Mouse (Mus musculus) hindbrain, embryonic 10.5 days (tissue): ENCODE measurements around the gene Ctu2. TPM values are rescaled to one million over a fixed set of nuclear protein-coding genes. Genes with fewer than 3 reads are reported as not detected.

Source experiments
- DNase-seq: peaks from one replicate; pipeline ENCODE4 v3.0.0-alpha.2; 2017; ENCODE audit warnings: low spot score
- H3K27ac ChIP-seq: fragments of 300-500 bp; sonication (generic); 2 replicates; pipeline ENCODE4 v1.5.1; 2016; ENCODE audit warnings: mild to moderate bottlenecking, moderate library complexity
- H3K27me3 ChIP-seq: fragments of 300-500 bp; sonication (generic); 2 replicates; pipeline ENCODE4 v1.6.1; 2016; ENCODE audit warnings: mild to moderate bottlenecking; ENCODE audit not compliant: poor library complexity, insufficient read depth, severe bottlenecking
- H3K36me3 ChIP-seq: fragments of 300-500 bp; sonication (generic); 2 replicates; pipeline ENCODE4 v1.6.1; 2016; ENCODE audit warnings: mild to moderate bottlenecking, moderate library complexity
- H3K4me1 ChIP-seq: fragments of 300-500 bp; sonication (generic); replicated peaks from 2 replicates; pipeline ENCODE4 v1.6.1; 2016; ENCODE audit warnings: mild to moderate bottlenecking
- H3K4me3 ChIP-seq: fragments of 300-500 bp; sonication (generic); 2 replicates; pipeline ENCODE4 v1.5.1; 2016; ENCODE audit warnings: mild to moderate bottlenecking, moderate library complexity
- H3K9me3 ChIP-seq: fragments of 300-500 bp; sonication (generic); 2 replicates; pipeline ENCODE4 v1.6.1; 2016; ENCODE audit warnings: mild to moderate bottlenecking, moderate library complexity
- WGBS: fragments of 180-500 bp; shearing (Covaris S2); methylation state at CpG from one replicate; pipeline ENCODE4 v1.1.7; 2016; 5-methylcytosine and 5-hydroxymethylcytosine counted together
- polyA plus RNA-seq: library from polyadenylated mRNA; unstranded; fragments of >200 nt; fragmentation: Nextera tagmentation; extraction: Ambion mirVana; gene quantifications from 2 replicates; pipeline ENCODE4 v1.2.1, GENCODE M21; 2016

Ctu2 gene
- polyA plus RNA-seq, 1 experiment from 2014 or later, result 74.7 TPM

DNA sequence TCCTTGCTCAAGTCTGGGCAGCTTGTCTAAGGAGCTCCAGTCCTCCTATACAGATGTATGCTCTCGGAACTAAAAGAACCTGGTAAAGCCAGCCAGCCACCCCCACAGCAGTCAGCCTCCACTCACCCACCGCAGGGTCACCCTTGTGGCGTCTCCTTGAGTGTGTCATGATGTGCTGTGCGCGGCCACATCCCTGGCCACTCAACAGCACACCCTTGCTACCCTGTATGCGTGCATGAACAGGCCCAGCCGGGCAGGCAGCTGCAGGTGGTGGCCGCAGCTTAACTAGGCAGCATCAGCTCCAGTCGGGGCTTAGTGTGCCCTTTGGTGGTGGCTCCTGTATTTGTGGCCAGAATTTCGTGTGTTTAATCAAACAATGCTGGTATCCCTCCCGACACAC, 18.8 kb upstream of the Ctu2 start:
- H3K9me3 ChIP-seq, result no peaks in the 10 kb centered on the region
- WGBS, result 78% methylated on average over 11 of the region's 11 CpGs
- H3K4me3 ChIP-seq, result no peak overlapping the region
- no peaks in the 10 kb centered on the region for H3K36me3 ChIP-seq
- peaks cover 71% of the 10 kb centered on the region for H3K27me3 ChIP-seq
- no peak overlapping the region for H3K27ac ChIP-seq
- H3K4me1 ChIP-seq, result peaks cover 23% of the 10 kb centered on the region
- no peak for DNase-seq

DNA sequence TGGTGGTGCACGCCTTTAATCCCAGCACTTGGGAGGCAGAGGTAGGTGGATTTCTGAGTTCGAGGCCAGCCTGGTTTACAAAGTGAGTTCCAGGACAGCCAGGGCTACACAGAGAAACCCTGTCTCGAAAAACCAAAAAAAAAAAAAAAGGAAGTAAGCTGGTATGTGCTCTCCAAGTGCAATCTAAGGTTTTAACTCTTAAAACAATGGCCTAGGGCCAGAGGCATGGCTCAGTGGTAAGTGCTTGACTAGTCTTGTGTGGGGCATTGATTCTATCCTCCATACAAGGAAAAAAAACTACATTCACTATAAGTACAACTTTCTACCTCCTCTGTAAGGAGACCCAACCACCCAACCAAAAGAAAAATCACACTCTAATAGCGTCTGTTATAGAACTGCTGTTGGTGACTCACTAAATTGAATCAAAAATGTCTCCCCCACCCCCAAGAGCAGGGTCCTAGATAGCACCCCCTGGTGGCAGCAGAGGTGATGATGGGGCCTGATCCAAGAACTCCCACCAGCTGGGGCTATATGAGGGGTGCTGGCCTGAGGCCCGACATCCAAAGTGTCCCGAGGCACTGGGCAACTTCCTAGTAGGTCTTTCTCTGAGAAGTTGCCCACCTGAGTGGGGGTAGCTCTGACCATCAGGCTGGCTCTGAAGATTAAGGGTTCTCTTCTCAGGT, 16.6 kb upstream of the Ctu2 start:
- Histone ChIP-seq H3K4me3 (0 out of 2 replicates have a peak overlapping the region, but pooled peaks have one; percentile 50), H3K9me3 (no peaks in the 10 kb centered on the region), H3K4me1 (peaks cover 42% of the 10 kb centered on the region), H3K36me3 (no peaks in the 10 kb centered on the region), H3K27ac (no peak overlapping the region), H3K27me3 (peaks cover 85% of the 10 kb centered on the region)
- WGBS, result 61% methylated on average over 6 of the region's 6 CpGs
- peak; percentile 20 for DNase-seq

DNA sequence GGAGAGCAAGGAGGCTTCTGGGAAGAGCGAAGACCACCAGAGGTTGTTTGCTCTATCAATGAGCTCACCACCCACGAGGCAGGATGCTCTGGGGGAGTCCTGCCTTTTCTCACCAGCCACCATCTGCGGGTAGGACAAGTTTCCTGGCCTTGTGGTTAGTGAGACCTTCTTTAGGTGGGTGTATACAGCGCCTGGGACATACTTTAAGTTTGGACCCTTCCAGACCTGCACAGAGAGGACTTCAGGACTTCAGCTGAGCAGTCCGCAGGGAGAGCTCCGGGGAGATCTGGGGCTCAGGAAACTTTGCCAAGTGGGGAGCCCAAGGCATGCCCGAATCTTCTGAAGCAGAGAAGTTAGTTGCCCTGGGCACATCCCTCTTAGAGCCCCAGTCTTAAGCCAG, 16.0 kb upstream of the Ctu2 start:
- no peaks in the 10 kb centered on the region for H3K9me3 ChIP-seq
- peak overlapping the region; percentile 50 for H3K4me3 ChIP-seq
- 32% methylated on average over 7 of the region's 7 CpGs for WGBS
- no peak overlapping the region for H3K27ac ChIP-seq
- peaks cover 80% of the 10 kb centered on the region for H3K27me3 ChIP-seq
- peaks cover 47% of the 10 kb centered on the region for H3K4me1 ChIP-seq
- H3K36me3 ChIP-seq, result no peaks in the 10 kb centered on the region
- no peak for DNase-seq

DNA sequence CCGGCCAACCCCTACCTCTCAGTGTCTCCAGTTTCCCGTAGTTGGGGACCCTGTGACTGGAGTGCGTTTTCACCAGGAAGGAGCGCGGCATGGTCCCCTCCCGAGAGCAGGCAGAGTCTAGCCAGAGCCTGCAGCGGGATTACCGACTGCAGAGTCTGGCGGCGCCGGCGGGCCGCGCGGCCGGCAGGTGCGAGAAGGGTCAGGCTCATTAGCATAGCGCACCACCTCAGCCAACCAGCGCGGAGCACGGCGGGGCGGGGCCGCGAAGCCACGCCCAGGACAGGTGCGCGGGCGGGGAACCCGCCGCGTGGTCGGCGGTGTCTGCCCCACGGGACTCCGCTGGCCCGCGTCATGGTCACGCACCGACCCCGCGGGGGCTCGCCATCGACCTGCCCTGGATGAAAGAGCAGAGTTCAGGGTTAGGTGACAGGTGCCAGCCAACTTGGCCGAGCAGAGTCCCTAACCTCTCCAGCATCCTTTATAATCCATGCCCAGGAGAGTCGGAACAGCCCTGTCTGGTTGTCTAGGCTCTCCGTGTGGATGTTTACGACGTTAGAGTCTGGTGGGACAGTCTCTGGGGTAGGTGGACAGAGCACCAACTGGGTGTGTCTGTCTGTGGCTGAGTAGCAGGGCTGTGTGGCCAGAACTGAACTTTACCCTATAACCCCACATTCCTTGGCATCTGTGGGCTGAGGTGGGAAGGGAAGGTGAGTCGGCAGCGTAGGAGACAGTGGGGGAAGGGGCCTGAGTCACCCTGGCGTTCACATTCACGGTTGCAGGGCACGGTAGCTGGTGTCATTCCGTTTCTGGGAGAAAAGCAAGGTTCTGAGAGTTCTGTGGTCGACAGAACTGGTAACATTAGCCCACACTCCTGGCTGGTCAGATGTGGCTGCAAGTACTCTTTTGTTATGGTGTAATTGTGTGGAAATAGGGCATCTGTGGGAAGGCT, 15.1 kb upstream of the Ctu2 start, which contains the start of gene Snai3:
Gene Snai3, minus strand, starts transcription at position 210 of the 949 bp plus-strand sequence.
- Histone ChIP-seq H3K9me3 (no peaks in the 10 kb centered on the region), H3K36me3 (peaks cover 5% of the 10 kb centered on the region), H3K4me1 (peaks cover 50% of the 10 kb centered on the region), H3K4me3 (peak within 1 kb of the TSS; percentile 50), H3K27ac (peak within 1 kb of the TSS; percentile 41; the same call in 1 of the 2 replicates), H3K27me3 (peaks cover 80% of the 10 kb centered on the region)
- peak; percentile 50 for DNase-seq
- WGBS, result 3% methylated on average over 56 of the region's 56 CpGs

DNA sequence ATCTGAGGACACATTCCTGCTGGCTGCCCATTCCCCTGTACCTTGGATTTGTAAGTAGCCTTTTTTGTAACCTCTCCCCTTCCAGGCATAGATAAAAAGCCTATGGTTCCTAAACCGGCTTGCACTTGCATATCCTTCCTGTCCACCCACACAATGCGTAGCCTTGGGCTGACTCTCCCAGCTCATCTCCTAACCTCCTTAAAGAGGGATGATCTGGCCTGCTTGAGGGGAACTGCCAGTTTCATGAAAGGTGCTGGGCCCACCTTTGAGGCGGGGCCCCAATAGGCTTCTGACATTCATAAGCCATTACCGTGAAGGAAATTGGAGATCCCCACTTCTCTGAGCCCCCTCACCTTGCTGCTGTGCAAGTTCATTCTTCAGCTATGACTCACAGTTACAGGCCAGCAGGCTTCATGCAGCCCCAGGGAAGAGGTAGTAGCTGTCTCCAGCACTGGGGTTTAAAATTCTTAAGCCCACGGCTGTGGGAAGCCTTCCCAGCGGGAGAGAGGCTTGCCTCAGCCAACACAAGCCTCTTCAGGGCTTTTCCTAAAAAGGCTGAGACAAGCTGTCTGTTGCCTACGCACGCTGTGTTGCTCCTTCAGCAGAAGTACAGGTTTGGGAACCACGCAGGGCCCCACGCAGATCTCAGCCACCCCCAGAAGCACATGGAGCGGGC, 14.3 kb upstream of the Ctu2 start:
- peaks cover 72% of the 10 kb centered on the region for H3K27me3 ChIP-seq
- H3K9me3 ChIP-seq, result no peaks in the 10 kb centered on the region
- H3K27ac ChIP-seq, result no peak overlapping the region
- peaks cover 12% of the 10 kb centered on the region for H3K36me3 ChIP-seq
- 63% methylated on average over 11 of the region's 11 CpGs for WGBS
- H3K4me1 ChIP-seq, result peaks cover 50% of the 10 kb centered on the region
- H3K4me3 ChIP-seq, result no peak overlapping the region
- DNase-seq, result no peak

DNA sequence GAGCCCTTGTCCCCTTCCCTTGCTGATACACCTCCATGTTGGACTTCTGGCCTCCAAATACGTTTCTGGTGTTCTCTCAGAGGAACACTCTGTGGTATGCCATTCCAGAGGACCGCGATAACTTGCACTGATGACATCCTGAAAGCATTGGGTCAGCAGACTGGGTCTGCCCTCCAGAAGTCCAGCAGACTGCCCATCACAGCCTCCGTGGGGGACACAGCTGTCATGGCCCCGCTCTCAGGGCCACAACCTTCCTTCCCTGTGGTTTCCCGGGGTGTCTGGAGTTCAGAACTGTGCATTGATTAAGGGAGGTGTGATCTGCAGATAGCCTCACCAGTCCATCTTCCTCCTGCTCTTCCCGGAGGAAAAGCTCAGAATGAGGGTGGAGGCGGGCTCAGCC, 13.4 kb upstream of the Ctu2 start:
- no peak overlapping the region for H3K4me3 ChIP-seq
- H3K27ac ChIP-seq, result no peak overlapping the region
- H3K27me3 ChIP-seq, result peaks cover 63% of the 10 kb centered on the region
- H3K4me1 ChIP-seq, result peaks cover 50% of the 10 kb centered on the region
- no peaks in the 10 kb centered on the region for H3K9me3 ChIP-seq
- DNase-seq, result no peak
- 74% methylated on average over 8 of the region's 8 CpGs for WGBS
- H3K36me3 ChIP-seq, result peaks cover 21% of the 10 kb centered on the region

DNA sequence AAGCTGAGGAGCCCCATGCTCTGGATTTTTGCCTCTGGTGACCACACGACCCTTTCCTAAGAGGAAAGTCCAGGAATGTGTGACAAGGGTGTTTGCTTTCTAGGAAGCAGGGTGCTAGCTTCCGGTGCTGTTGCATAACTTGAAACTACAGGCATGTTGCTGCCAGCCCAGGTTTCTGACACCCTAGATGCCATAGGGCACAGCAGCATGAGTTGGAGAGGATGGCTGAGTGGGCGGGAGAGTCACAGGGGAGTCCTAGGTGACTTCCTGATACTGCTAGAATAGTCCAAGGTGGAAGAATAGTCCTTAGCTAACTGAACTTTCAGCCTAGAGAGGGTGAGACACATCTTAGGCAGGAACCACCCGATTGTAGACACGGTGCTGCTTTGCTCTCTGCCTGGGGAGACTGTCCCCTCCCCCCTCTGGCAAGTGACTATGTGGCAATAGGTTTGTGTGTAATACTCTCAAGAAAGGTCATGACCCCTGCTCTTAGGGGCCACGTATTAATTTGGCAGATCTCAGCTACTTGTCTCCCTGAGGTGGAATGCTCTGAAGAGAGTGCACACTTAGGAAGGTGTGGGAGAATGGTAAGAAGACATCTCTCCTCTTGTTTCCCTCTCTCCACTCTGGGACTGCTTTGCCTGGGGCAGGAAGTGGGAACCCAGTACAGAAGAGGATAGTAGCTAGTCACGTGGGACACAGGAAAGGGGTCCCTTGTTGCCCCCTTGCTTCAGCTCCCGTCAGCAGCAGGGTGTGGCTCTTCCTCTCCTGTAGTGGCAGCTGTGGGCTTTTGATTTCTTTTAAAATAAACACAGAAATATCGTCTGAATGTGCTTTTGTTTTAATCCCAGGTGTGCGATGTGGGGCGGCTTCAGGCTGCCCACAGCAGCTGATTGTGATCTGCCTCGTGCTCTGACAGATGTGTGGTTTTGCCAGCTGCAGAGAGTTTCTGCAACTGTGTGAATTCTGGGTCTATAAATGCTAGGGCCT, 12.0 kb upstream of the Ctu2 start:
- H3K36me3 ChIP-seq, result peaks cover 35% of the 10 kb centered on the region
- H3K27ac ChIP-seq, result no peak overlapping the region
- H3K4me3 ChIP-seq, result no peak overlapping the region
- no peak for DNase-seq
- 70% methylated on average over 12 of the region's 12 CpGs for WGBS
- peaks cover 48% of the 10 kb centered on the region for H3K27me3 ChIP-seq
- H3K9me3 ChIP-seq, result no peaks in the 10 kb centered on the region
- peaks cover 50% of the 10 kb centered on the region for H3K4me1 ChIP-seq

DNA sequence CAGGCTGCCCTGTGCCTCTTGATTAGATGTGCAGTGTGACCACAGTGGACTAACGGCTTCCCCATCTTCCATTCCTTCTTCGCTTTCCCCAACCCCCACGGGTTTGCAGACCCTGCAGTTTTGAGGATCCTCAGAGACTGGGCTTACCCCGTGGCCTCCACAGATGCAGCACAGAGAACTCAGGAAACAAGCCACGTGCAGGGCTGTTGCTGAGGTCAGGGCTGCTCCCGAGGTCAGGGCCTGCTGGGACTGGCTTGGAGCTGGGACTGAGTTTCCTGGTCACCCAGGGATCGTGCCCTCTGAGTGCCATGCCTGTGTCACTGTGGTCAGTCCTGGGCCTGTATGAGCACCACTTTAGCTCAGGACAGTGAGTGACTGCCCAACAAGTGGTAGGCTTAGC, 11.0 kb upstream of the Ctu2 start:
- peaks cover 48% of the 10 kb centered on the region for H3K4me1 ChIP-seq
- WGBS, result 67% methylated on average over 7 of the region's 7 CpGs

DNA sequence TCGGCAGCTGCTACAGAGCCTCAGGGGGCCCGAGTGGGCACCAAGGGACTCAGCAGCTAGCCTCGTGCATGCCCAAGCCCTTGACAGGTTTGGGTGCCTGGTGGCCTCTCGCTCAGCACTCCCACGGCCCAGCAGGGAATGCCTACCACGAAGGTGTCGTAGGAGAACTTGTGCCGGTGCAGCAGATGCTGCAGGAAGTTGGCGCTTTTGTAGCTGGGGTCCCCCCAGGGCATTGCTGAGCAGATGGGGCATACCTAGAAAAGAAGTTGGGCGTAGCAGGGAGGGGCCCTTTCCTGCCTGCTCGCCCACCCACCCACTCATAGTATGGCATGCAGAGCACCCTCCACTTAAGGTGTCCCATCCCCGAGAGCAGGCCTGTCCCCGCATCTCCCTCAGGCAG, 8.1 kb upstream of the Ctu2 start:
- no peak for DNase-seq
- Histone ChIP-seq H3K27ac (no peak overlapping the region), H3K27me3 (peaks cover 10% of the 10 kb centered on the region), H3K4me1 (peaks cover 22% of the 10 kb centered on the region), H3K4me3 (no peak overlapping the region), H3K9me3 (no peaks in the 10 kb centered on the region), H3K36me3 (peaks cover 59% of the 10 kb centered on the region)
- 88% methylated on average over 13 of the region's 13 CpGs for WGBS

More for the DNA sequence above, 11.0 kb upstream of the Ctu2 start:
- peaks cover 38% of the 10 kb centered on the region for H3K27me3 ChIP-seq
- H3K4me3 ChIP-seq, result no peak overlapping the region
- H3K27ac ChIP-seq, result no peak overlapping the region
- no peaks in the 10 kb centered on the region for H3K9me3 ChIP-seq
- H3K36me3 ChIP-seq, result peaks cover 44% of the 10 kb centered on the region
- DNase-seq, result no peak

DNA sequence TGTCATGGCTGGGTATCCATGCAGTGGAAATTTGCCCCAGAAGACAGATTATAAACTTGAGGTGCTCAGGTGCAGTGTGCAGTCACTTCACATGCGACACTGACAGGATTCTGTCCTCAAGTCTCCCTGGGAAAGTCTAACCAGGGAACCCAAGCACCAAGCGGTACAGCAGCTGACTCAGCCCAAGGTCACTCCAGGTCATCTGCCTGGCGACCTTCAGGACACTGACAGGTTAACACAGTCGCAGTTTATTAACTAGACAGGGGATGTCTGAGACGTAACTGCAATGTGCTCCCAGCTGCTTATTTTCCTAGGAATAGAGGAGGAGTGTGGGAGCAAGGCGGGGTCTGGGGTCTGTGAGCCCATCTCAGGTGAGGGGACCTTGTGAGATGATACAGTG, 6.5 kb upstream of the Ctu2 start:
- DNase-seq, result no peak
- H3K36me3 ChIP-seq, result peaks cover 72% of the 10 kb centered on the region

DNA sequence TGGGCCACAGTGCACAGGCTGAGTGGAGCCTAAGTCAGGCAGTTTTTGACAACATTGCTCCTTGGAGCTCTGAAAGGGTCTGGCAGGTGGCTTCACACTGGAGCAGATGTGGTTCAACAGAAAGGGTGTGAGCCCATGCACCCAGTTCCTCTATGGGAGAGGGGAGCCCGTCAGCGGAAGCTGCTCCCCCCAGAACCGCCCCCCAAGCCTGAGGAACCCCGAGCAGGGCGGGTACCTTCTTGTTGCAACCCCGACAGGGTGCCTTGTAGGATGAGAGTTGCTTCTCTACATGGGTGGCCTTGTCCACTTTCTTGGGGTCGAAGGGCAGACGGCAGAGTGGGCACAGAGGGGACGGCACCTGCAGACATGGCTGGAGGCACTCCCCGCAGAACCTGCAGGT, 6.0 kb upstream of the Ctu2 start:
- Histone ChIP-seq H3K9me3 (no peaks in the 10 kb centered on the region), H3K27ac (no peak overlapping the region), H3K36me3 (peaks cover 72% of the 10 kb centered on the region), H3K27me3 (peaks cover 1% of the 10 kb centered on the region; the same call in 1 of the 2 replicates), H3K4me1 (peaks cover 13% of the 10 kb centered on the region), H3K4me3 (no peak overlapping the region)
- WGBS, result 86% methylated on average over 10 of the region's 10 CpGs
- no peak for DNase-seq

More for the DNA sequence above, 6.5 kb upstream of the Ctu2 start:
- 85% methylated on average over 6 of the region's 6 CpGs for WGBS
- H3K9me3 ChIP-seq, result no peaks in the 10 kb centered on the region
- peaks cover 3% of the 10 kb centered on the region; the same call in 1 of the 2 replicates for H3K27me3 ChIP-seq
- no peak overlapping the region for H3K4me3 ChIP-seq
- H3K4me1 ChIP-seq, result peaks cover 12% of the 10 kb centered on the region
- H3K27ac ChIP-seq, result no peak overlapping the region

DNA sequence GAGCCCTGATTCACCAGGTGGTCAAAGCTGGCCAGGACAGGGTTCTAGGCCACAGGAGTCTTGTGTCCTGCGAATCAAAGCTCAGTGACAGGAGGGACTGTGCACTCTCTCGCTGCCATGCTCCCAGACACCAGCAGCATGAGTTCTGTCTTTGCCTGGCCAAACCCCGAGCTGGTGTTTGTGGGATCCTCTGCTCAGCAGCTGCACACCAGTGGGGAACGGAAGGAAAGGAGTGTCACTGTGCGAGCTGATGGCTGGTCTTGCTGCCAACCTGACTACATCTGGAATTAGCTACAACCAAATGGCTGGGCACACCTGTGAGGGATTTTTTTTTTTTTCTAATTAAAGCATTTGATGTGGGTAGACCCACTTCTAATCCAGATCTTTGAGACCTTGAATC, 5.3 kb upstream of the Ctu2 start:
- DNase-seq, result no peak
- Histone ChIP-seq H3K27ac (no peak overlapping the region), H3K9me3 (no peaks in the 10 kb centered on the region), H3K4me1 (peaks cover 13% of the 10 kb centered on the region), H3K27me3 (no peaks in the 10 kb centered on the region), H3K4me3 (no peak overlapping the region), H3K36me3 (peaks cover 69% of the 10 kb centered on the region)
- WGBS, result 83% methylated on average over 5 of the region's 5 CpGs
